Mouse (Mus musculus) myocyte (in vitro differentiated cells): ENCODE results near the gene Itpripl2.

Experiments used
- CEBPB ChIP-seq: IDR thresholded peaks from 2 replicates; pipeline ENCODE4 v1.6.1; 2011; ENCODE audit warnings: mild to moderate bottlenecking, moderate library complexity; ENCODE audit not compliant: poor library complexity, insufficient read depth, severe bottlenecking
- E2F4 ChIP-seq: IDR thresholded peaks from one replicate; pipeline ENCODE4 v1.6.1; 2011; ENCODE audit warnings: mild to moderate bottlenecking, control low read depth, moderate library complexity; ENCODE audit not compliant: insufficient read depth
- MAX ChIP-seq: IDR thresholded peaks from one replicate; pipeline ENCODE4 v1.6.1; 2011; ENCODE audit warnings: low read depth, mild to moderate bottlenecking, control low read depth
- MYOD1 ChIP-seq, 3 experiments: IDR thresholded peaks; one replicate each; pipeline ENCODE4 v1.6.1; 2011; ENCODE audit warnings: control low read depth in 2 of 3, low read depth in 2 of 3, mild to moderate bottlenecking in 2 of 3, moderate library complexity in 1 of 3; ENCODE audit not compliant: insufficient read length in 2 of 3, control insufficient read depth in 1 of 3
- MYOG ChIP-seq, 3 experiments: IDR thresholded peaks; one replicate each; pipeline ENCODE4 v1.6.1; 2011; ENCODE audit warnings: control low read depth in 2 of 3, low read depth in 2 of 3, mild to moderate bottlenecking in 2 of 3; ENCODE audit not compliant: insufficient read length in 2 of 3, control insufficient read depth in 1 of 3, insufficient read depth in 1 of 3
- POLR2A ChIP-seq: IDR thresholded peaks from one replicate; pipeline ENCODE4 v1.6.1; 2011; ENCODE audit warnings: low read depth, mild to moderate bottlenecking, control low read depth, moderate library complexity; ENCODE audit not compliant: insufficient read length
- POLR2AphosphoS2 ChIP-seq: IDR thresholded peaks from one replicate; pipeline ENCODE4 v1.6.1; 2011; ENCODE audit warnings: low read depth, control low read depth; ENCODE audit not compliant: insufficient read length
- TCF12 ChIP-seq: IDR thresholded peaks from one replicate; pipeline ENCODE4 v1.6.1; 2011; ENCODE audit warnings: mild to moderate bottlenecking, control low read depth; ENCODE audit not compliant: poor library complexity, insufficient read depth, severe bottlenecking
- TCF3 ChIP-seq: IDR thresholded peaks from one replicate; pipeline ENCODE4 v1.6.1; 2011; ENCODE audit warnings: low read depth, control low read depth; ENCODE audit not compliant: insufficient read length
- USF1 ChIP-seq: IDR thresholded peaks from one replicate; pipeline ENCODE4 v1.6.1; 2011; ENCODE audit warnings: low read depth, mild to moderate bottlenecking, control low read depth, moderate library complexity

- TF ChIP-seq TCF12 = no peak
- no peak for TF ChIP-seq POLR2A
- TF ChIP-seq USF1 = no peak
- TF ChIP-seq MAX = no peak
- no peak for TF ChIP-seq TCF3
- no peak for TF ChIP-seq POLR2AphosphoS2
- TF ChIP-seq MYOD1 (IDR thresholded peaks at IDR 0.05; ENCODE audit: control insufficient read depth in 1 of 3, insufficient read length in 2 of 3, low read depth in 2 of 3) = no peak
- no peak for TF ChIP-seq MYOG (IDR thresholded peaks at IDR 0.05; ENCODE audit: control insufficient read depth in 1 of 3, insufficient read depth in 1 of 3, insufficient read length in 2 of 3, low read depth in 2 of 3)
- TF ChIP-seq CEBPB = no peak
- no peak for TF ChIP-seq E2F4
These were observed 2.1 kb upstream of the Itpripl2 start for GRCm38 (mm10) chr7:118493892-118494291.
